Mouse (Mus musculus) NIH3T3 (cell line): ENCODE results near the gene Fcho2.

Source experiments
- DNase-seq: peaks from one replicate; pipeline ENCODE4 v3.0.0-alpha.2; 2012; ENCODE audit warnings: low read depth

Gene Fcho2

GRCm38 (mm10) chr13:98679230-98679629, 136.0 kb downstream of the Fcho2 start:
- peak; percentile 22 for DNase-seq

- no peak for DNase-seq
Measured at GRCm38 (mm10) chr13:98673922-98674321, 141.3 kb downstream of the Fcho2 start.
